Mouse (Mus musculus): ENCODE measurements at regions not wholly inside any gene's neighbourhood (a gene's known extent, or its start where the extent isn't known, plus 50 kb on each side); places are given as distances from the start of the nearest gene placed in this dataset.

- peak; percentile 60; the same call in 1 of the 2 replicates for TF ChIP-seq CTCF (IDR thresholded peaks at IDR 0.05; ENCODE audit: borderline replicate concordance, insufficient read depth, low read length)
- TF ChIP-seq POLR2A (IDR thresholded peaks at IDR 0.05; ENCODE audit: low read depth, low read length), result no peak
- Histone ChIP-seq H3K4me1 (ENCODE audit: control insufficient read depth, insufficient read depth, low read length) (0 out of 2 replicates have a peak, but pooled peaks cover 2% of the 10 kb centered on the region), H3K27ac (ENCODE audit: insufficient read depth, low read length) (no peak overlapping the region), H3K4me3 (ENCODE audit: insufficient read depth, low read length) (no peak overlapping the region; the same call in 1 of the 2 replicates)
These were observed 67.9 kb upstream of the Serbp1 start for GRCm38 (mm10) chr6:67169873-67170673.

- H3K4me1 ChIP-seq (ENCODE audit: control insufficient read depth, insufficient read depth, low read length), result 0 out of 2 replicates have a peak, but pooled peaks cover 2% of the 10 kb centered on the region
- peak overlapping the region; percentile 67 for H3K27ac ChIP-seq (ENCODE audit: insufficient read depth, low read length)
- peak overlapping the region; percentile 28 for H3K4me3 ChIP-seq (ENCODE audit: insufficient read depth, low read length)
- no peak for TF ChIP-seq POLR2A (IDR thresholded peaks at IDR 0.05; ENCODE audit: low read depth, low read length)
- TF ChIP-seq CTCF (IDR thresholded peaks at IDR 0.05; ENCODE audit: borderline replicate concordance, insufficient read depth, low read length), result no peak
These were observed 69.2 kb upstream of the Serbp1 start for GRCm38 (mm10) chr6:67168803-67169202.

GRCm38 (mm10) chr6:67168031-67168777, 69.8 kb upstream of the Serbp1 start:
- Histone ChIP-seq H3K4me1 (ENCODE audit: control insufficient read depth, insufficient read depth, low read length) (0 out of 2 replicates have a peak, but pooled peaks cover 2% of the 10 kb centered on the region), H3K4me3 (ENCODE audit: insufficient read depth, low read length) (peak overlapping the region; percentile 28), H3K27ac (ENCODE audit: insufficient read depth, low read length) (peak overlapping the region; percentile 67)
- TF ChIP-seq POLR2A (IDR thresholded peaks at IDR 0.05; ENCODE audit: low read depth, low read length), result peak; percentile 58
- TF ChIP-seq CTCF (IDR thresholded peaks at IDR 0.05; ENCODE audit: borderline replicate concordance, insufficient read depth, low read length), result no peak

GRCm38 (mm10) chr6:67165091-67165490, 72.9 kb upstream of the Serbp1 start:
- Histone ChIP-seq H3K4me1 (ENCODE audit: control insufficient read depth, insufficient read depth, low read length) (0 out of 2 replicates have a peak, but pooled peaks cover 2% of the 10 kb centered on the region), H3K27ac (ENCODE audit: insufficient read depth, low read length) (no peak overlapping the region), H3K4me3 (ENCODE audit: insufficient read depth, low read length) (no peak overlapping the region)
- no peak for TF ChIP-seq CTCF (IDR thresholded peaks at IDR 0.05; ENCODE audit: borderline replicate concordance, insufficient read depth, low read length)
- no peak for TF ChIP-seq POLR2A (IDR thresholded peaks at IDR 0.05; ENCODE audit: low read depth, low read length)

- TF ChIP-seq POLR2A (IDR thresholded peaks at IDR 0.05; ENCODE audit: low read depth, low read length) (no peak), CTCF (IDR thresholded peaks at IDR 0.05; ENCODE audit: borderline replicate concordance, insufficient read depth, low read length) (no peak)
- Histone ChIP-seq H3K27ac (ENCODE audit: insufficient read depth, low read length) (no peak overlapping the region), H3K4me3 (ENCODE audit: insufficient read depth, low read length) (no peak overlapping the region), H3K4me1 (ENCODE audit: control insufficient read depth, insufficient read depth, low read length) (0 out of 2 replicates have a peak, but pooled peaks cover 2% of the 10 kb centered on the region)
These were observed 74.0 kb upstream of the Serbp1 start for GRCm38 (mm10) chr6:67163947-67164346.

- Histone ChIP-seq H3K4me1 (ENCODE audit: control insufficient read depth, insufficient read depth, low read length) (no peaks in the 10 kb centered on the region), H3K27ac (ENCODE audit: insufficient read depth, low read length) (no peak overlapping the region), H3K4me3 (ENCODE audit: insufficient read depth, low read length) (no peak overlapping the region)
- TF ChIP-seq POLR2A (IDR thresholded peaks at IDR 0.05; ENCODE audit: low read depth, low read length) (no peak), CTCF (IDR thresholded peaks at IDR 0.05; ENCODE audit: borderline replicate concordance, insufficient read depth, low read length) (no peak)
These were observed 75.2 kb upstream of the Serbp1 start for GRCm38 (mm10) chr6:67162814-67163213.

GRCm38 (mm10) chr6:67161610-67162009, 76.4 kb upstream of the Serbp1 start:
- no peak for TF ChIP-seq CTCF (IDR thresholded peaks at IDR 0.05; ENCODE audit: borderline replicate concordance, insufficient read depth, low read length)
- TF ChIP-seq POLR2A (IDR thresholded peaks at IDR 0.05; ENCODE audit: low read depth, low read length), result no peak
- Histone ChIP-seq H3K4me1 (ENCODE audit: control insufficient read depth, insufficient read depth, low read length) (no peaks in the 10 kb centered on the region), H3K27ac (ENCODE audit: insufficient read depth, low read length) (no peak overlapping the region)

GRCm38 (mm10) chr6:67160564-67160963, 77.4 kb upstream of the Serbp1 start:
- TF ChIP-seq POLR2A (IDR thresholded peaks at IDR 0.05; ENCODE audit: low read depth, low read length), result no peak
- TF ChIP-seq CTCF (IDR thresholded peaks at IDR 0.05; ENCODE audit: borderline replicate concordance, insufficient read depth, low read length), result no peak
- Histone ChIP-seq H3K4me3 (ENCODE audit: insufficient read depth, low read length) (no peak overlapping the region), H3K4me1 (ENCODE audit: control insufficient read depth, insufficient read depth, low read length) (no peaks in the 10 kb centered on the region), H3K27ac (ENCODE audit: insufficient read depth, low read length) (no peak overlapping the region)

More at GRCm38 (mm10) chr6:67161610-67162009, 76.4 kb upstream of the Serbp1 start:
- no peak overlapping the region for H3K4me3 ChIP-seq (ENCODE audit: insufficient read depth, low read length)

- H3K27ac ChIP-seq (ENCODE audit: insufficient read depth, low read length), result no peak overlapping the region
- TF ChIP-seq CTCF (IDR thresholded peaks at IDR 0.05; ENCODE audit: borderline replicate concordance, insufficient read depth, low read length), result no peak
These were observed 78.1 kb upstream of the Serbp1 start for GRCm38 (mm10) chr6:67159726-67160523.

More at GRCm38 (mm10) chr6:67159726-67160523, 78.1 kb upstream of the Serbp1 start:
- Histone ChIP-seq H3K4me1 (ENCODE audit: control insufficient read depth, insufficient read depth, low read length) (no peaks in the 10 kb centered on the region), H3K4me3 (ENCODE audit: insufficient read depth, low read length) (no peak overlapping the region)

Measured in embryonic fibroblast, embryonic 13.5 days (primary cell).